Mouse (Mus musculus): ENCODE data around the gene Fignl2. TPM values are rescaled to one million over a fixed set of nuclear protein-coding genes. Genes with fewer than 3 reads are reported as not detected.
A peak's percentile ranks its signal among the peaks of the same experiment; 100 is the strongest.

Fignl2 gene
- polyA plus RNA-seq, 1 experiment from 2014 or later: 0.13 TPM

DNA sequence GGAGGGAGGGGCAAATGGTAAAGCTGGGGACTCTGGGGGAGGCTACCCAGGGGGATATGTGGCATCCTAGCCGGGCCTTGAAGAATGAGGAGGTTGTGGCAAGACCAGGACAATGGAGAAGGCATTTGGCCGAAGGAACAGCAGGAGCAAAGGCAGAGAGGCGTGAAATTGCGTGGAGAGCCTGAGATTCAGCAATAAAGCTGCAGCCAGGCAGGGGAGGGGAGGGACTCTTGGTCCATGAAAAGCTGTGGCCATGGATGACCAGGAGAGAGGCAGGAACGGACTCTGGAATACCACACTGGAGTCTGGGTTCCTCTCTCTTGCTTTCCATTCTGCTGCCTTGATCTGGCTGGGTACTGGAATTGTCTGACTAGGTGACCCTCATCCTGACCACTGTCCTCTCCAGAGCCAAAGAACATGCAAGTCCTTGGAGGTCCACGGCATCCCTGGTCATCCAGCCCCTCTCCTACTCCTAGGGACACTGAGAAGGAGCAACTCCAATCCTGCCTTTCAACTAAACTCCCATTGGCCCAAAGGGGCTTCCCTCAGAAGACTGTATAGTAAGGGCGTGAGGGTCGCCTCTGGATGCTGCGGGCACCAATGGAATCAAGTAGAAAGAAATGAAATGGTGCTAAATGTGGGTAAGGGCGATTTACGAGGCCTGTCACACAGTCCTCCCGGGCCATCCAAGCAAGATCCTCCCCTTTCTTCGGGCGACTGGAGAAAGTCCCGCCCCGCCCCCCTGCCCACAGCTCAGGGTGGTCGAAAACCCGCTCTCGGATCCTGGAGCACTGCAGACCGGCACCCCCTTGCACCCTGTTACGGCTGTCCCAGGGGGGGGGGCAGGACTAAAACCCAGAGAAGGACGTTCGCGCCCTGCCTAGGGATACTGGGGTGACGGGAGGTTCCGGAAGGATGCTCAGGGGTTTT lies 2.0 kb downstream of the Fignl2 start:
- H3K9ac ChIP-seq: no peak overlapping the region
- DNase-seq: no peak
- no peak for ATAC-seq (ENCODE audit: low read depth)
- H3K4me1 ChIP-seq (replicated peaks): peaks cover 32% of the 10 kb centered on the region
- H3K27ac ChIP-seq: no peak overlapping the region
- H3K36me3 ChIP-seq: no peaks in the 10 kb centered on the region
- H3K4me2 ChIP-seq: peak overlapping the region; percentile 54
- H3K4me3 ChIP-seq (replicated peaks): peak overlapping the region; percentile 59
- WGBS (ENCODE audit: insufficient replicate concordance): 20% methylated on average over 26 of the region's 26 CpGs
- no peaks in the 10 kb centered on the region for H3K9me3 ChIP-seq (replicated peaks)
- peaks cover 71% of the 10 kb centered on the region for H3K27me3 ChIP-seq

DNA sequence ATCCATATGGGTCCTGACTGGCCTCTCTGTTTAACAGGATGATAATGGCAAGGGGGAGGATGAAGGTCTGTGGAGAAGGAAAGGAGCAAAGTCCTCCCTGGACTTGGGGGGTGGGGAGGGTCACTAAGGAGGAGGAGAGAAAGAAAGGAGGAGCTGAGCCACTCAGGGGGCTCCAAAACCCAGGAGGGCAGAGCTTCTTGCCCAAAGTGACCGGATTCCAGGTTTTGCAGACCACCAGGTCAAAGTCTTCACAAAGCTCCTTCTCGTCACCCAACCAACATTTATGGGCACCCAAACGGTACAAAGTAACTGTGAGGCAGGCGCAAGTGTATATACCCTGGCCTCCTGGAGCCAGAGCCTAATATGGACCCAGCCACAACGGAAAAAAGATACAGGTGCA lies 2.7 kb downstream of the Fignl2 start:
- 49% methylated on average over 5 of the region's 5 CpGs for WGBS (ENCODE audit: insufficient replicate concordance)
- no peak overlapping the region for H3K27ac ChIP-seq
- ATAC-seq (ENCODE audit: low read depth): no peak
- DNase-seq: no peak
- no peak overlapping the region for H3K4me3 ChIP-seq (replicated peaks)
- peaks cover 70% of the 10 kb centered on the region for H3K27me3 ChIP-seq
- no peaks in the 10 kb centered on the region for H3K9me3 ChIP-seq (replicated peaks)
- H3K4me2 ChIP-seq: no peak overlapping the region
- H3K9ac ChIP-seq: no peak overlapping the region
- no peaks in the 10 kb centered on the region for H3K36me3 ChIP-seq
- peaks cover 36% of the 10 kb centered on the region for H3K4me1 ChIP-seq (replicated peaks)

DNA sequence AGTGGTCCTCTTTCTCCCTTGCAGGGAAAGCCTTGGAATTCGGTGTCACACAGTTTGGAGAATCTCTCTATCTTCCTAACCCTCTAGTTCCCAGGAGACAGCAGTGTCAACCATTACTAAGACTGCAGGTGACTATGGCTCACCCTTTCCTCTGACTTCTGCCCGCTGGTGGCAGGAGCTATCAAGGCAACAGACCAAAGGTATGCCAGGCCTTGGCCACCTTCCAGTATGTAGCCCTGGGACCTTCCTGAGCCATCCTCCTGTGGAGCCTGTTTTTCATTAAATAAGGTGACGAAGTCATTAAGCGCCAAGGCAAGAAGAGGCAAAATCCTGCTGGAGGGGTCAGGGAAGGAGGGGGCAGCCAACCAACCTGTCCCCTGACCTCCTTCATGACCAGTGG lies 3.2 kb downstream of the Fignl2 start:
- Histone ChIP-seq H3K9me3 (replicated peaks) (no peaks in the 10 kb centered on the region), H3K27ac (no peak overlapping the region), H3K4me3 (replicated peaks) (no peak overlapping the region), H3K4me1 (replicated peaks) (peaks cover 41% of the 10 kb centered on the region), H3K9ac (no peak overlapping the region), H3K27me3 (peaks cover 65% of the 10 kb centered on the region), H3K4me2 (no peak overlapping the region), H3K36me3 (no peaks in the 10 kb centered on the region)
- DNase-seq: no peak
- ATAC-seq (ENCODE audit: low read depth): no peak
- WGBS (ENCODE audit: insufficient replicate concordance): 66% methylated on average over 4 of the region's 4 CpGs

DNA sequence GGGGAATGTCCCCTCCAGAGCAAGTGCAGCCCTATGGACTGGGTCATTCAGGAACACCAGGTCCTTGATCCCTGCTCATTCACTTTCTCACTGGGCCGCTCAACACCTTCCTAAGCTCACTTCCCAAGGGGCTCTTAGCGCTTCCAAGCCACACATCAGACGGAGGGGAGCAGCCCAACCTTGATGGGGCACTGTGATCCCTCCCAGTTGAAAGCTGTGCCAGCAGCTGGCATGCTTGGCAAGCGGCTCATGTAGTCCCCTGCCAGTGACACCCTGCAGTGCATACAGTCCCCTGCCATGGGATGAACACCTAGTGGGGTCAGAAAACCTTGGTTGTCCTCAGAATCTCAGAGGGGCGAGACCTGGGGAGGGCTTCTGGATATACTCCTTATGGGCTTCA lies 4.3 kb downstream of the Fignl2 start:
- H3K4me3 ChIP-seq (replicated peaks): no peak overlapping the region
- ATAC-seq (ENCODE audit: low read depth): no peak
- no peak overlapping the region for H3K4me2 ChIP-seq
- H3K36me3 ChIP-seq: no peaks in the 10 kb centered on the region
- H3K9me3 ChIP-seq (replicated peaks): no peaks in the 10 kb centered on the region
- no peak overlapping the region for H3K27ac ChIP-seq
- WGBS (ENCODE audit: insufficient replicate concordance): 64% methylated on average over 5 of the region's 5 CpGs
- no peak for DNase-seq
- no peak overlapping the region for H3K9ac ChIP-seq
- H3K4me1 ChIP-seq (replicated peaks): peaks cover 50% of the 10 kb centered on the region
- peaks cover 54% of the 10 kb centered on the region for H3K27me3 ChIP-seq

DNA sequence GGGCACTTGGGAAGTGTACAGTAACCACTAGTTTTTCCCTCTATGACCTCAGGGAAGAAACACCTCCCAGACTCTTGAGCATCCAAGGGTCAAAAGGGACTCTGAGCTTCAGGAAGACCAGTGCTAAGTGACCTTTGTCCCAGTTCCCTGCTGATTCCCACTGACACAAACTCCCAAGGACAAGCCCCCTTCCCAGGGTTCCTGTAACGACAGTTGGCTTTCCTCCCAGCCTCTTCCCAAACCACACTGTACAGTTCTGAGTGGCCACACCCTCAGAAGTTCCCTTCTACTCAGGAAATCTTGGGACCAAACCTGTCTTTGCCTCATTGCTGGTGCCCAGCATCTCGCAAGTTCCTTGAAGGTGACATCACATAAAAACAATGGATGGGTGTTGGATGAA lies 5.6 kb downstream of the Fignl2 start:
- H3K9ac ChIP-seq: no peak overlapping the region
- H3K27ac ChIP-seq: no peak overlapping the region
- H3K27me3 ChIP-seq: peaks cover 41% of the 10 kb centered on the region
- peaks cover 47% of the 10 kb centered on the region for H3K4me1 ChIP-seq (replicated peaks)
- 26% methylated on average over 2 of the region's 2 CpGs for WGBS (ENCODE audit: insufficient replicate concordance)
- DNase-seq (no peak), ATAC-seq (ENCODE audit: low read depth) (no peak)
- no peak overlapping the region for H3K4me2 ChIP-seq
- H3K4me3 ChIP-seq (replicated peaks): no peak overlapping the region
- no peaks in the 10 kb centered on the region for H3K9me3 ChIP-seq (replicated peaks)
- H3K36me3 ChIP-seq: no peaks in the 10 kb centered on the region

DNA sequence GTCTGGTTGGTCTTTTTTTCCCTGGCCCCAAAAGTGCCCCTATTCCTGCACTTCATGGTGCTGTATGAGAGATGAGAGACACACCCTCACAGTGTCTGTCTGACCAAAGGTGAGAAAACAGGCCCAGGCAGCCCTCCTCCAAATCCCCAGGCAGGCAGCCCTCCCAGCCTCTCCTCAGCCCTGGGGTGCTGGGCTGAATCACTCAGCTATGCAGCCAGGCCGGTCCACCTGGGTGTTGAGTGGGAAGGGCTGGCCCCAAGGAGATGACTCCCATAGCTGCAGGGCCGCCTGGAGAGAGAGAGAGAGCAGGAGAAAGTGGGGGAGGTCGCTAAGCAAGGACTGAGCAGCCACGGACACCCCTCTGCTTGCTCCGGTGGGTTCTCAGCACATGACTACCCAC lies 7.6 kb downstream of the Fignl2 start:
- Histone ChIP-seq H3K27me3 (peaks cover 21% of the 10 kb centered on the region), H3K27ac (no peak overlapping the region), H3K4me1 (replicated peaks) (peaks cover 47% of the 10 kb centered on the region), H3K36me3 (no peaks in the 10 kb centered on the region), H3K4me3 (replicated peaks) (no peak overlapping the region), H3K4me2 (no peak overlapping the region), H3K9ac (no peak overlapping the region), H3K9me3 (replicated peaks) (no peaks in the 10 kb centered on the region)
- DNase-seq (no peak), ATAC-seq (ENCODE audit: low read depth) (no peak)
- 33% methylated on average over 5 of the region's 5 CpGs for WGBS (ENCODE audit: insufficient replicate concordance)

DNA sequence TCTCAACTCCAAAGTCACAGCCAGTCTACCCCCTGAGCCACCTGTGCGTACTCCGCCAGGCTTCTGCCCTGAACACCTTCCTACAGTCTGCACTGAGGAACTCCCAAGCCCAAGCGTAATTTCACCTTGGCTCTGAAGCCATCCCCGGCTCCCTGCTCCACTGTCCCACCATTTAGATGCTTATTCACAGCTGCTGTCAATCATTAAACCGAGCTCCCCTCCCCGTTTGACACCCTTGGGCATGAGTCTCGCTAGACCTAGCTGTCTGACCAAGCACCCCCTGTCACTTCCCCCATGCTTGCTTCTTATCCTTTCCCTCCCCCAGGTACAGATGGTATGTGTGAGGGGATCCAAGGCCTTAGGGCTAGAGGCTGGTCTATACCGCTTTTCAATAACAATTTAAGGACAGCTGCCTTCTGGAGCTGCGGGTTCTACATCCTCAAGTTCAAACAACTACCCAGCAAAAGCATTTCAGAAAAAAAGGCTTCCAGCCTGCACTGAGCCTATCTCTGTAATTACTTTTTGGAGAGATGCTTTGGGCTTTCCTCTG lies 8.7 kb downstream of the Fignl2 start:
- ATAC-seq (ENCODE audit: low read depth) (no peak), DNase-seq (no peak)

DNA sequence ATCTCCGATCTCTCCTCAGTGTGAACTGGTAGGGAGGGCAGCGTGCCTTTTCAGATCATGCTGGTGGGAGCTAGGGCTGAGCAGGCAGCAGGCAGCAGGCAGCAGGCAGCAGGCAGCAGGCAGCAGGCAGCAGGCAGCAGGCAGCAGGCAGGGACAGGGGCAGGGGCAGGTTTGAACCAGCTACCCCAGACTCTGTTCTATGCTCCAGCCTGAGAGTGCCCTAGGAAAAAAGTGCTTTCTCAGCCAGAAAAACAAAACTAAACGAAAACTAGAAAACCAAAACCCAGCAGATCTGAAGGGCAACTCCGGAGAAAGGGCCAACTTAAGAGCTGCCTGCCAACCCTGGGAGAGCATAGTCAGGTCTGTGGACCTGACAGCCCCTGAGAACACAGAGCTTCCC lies 9.7 kb downstream of the Fignl2 start:
- Histone ChIP-seq H3K9ac (no peak overlapping the region), H3K9me3 (replicated peaks) (no peaks in the 10 kb centered on the region), H3K4me2 (no peak overlapping the region), H3K27ac (no peak overlapping the region), H3K4me1 (replicated peaks) (peaks cover 42% of the 10 kb centered on the region), H3K27me3 (0 out of 2 replicates have a peak, but pooled peaks cover 4% of the 10 kb centered on the region), H3K36me3 (no peaks in the 10 kb centered on the region), H3K4me3 (replicated peaks) (no peak overlapping the region)
- ATAC-seq (ENCODE audit: low read depth) (no peak), DNase-seq (no peak)
- WGBS (ENCODE audit: insufficient replicate concordance): 45% methylated on average over 4 of the region's 4 CpGs

More for the DNA sequence above, 8.7 kb downstream of the Fignl2 start:
- 43% methylated on average over 9 of the region's 9 CpGs for WGBS (ENCODE audit: insufficient replicate concordance)
- Histone ChIP-seq H3K4me3 (replicated peaks) (no peak overlapping the region), H3K9me3 (replicated peaks) (no peaks in the 10 kb centered on the region), H3K4me1 (replicated peaks) (peaks cover 46% of the 10 kb centered on the region), H3K9ac (no peak overlapping the region), H3K36me3 (no peaks in the 10 kb centered on the region), H3K27ac (no peak overlapping the region), H3K4me2 (no peak overlapping the region), H3K27me3 (peaks cover 11% of the 10 kb centered on the region; the same call in 1 of the 2 replicates)

DNA sequence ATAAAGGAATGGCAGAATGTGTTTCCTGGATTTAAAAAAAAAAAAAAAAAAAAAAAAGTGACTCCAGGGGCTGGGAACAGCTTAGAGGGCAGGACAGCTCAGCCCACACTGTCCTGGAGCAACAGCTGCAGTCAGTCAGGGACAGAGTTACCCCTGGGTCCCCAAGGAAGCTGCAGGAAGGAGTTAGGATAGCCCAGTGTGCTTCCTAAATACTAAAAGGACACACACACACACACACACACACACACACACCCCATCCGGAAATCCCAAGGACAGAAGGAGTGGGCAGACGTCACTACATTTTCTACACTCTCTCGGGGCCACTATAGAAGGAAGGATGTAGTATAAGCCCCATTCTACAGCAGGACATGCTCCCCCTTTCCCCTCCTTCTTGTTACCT lies 10.3 kb downstream of the Fignl2 start:
- ATAC-seq (ENCODE audit: low read depth) (no peak), DNase-seq (no peak)
- Histone ChIP-seq H3K27ac (no peak overlapping the region), H3K9me3 (replicated peaks) (no peaks in the 10 kb centered on the region), H3K36me3 (no peaks in the 10 kb centered on the region), H3K4me3 (replicated peaks) (no peak overlapping the region), H3K4me1 (replicated peaks) (peaks cover 42% of the 10 kb centered on the region), H3K4me2 (no peak overlapping the region), H3K27me3 (0 out of 2 replicates have a peak, but pooled peaks cover 4% of the 10 kb centered on the region), H3K9ac (no peak overlapping the region)
- 33% methylated on average over 3 of the region's 3 CpGs for whole genome bisulfite sequencing (ENCODE audit: insufficient replicate concordance)

DNA sequence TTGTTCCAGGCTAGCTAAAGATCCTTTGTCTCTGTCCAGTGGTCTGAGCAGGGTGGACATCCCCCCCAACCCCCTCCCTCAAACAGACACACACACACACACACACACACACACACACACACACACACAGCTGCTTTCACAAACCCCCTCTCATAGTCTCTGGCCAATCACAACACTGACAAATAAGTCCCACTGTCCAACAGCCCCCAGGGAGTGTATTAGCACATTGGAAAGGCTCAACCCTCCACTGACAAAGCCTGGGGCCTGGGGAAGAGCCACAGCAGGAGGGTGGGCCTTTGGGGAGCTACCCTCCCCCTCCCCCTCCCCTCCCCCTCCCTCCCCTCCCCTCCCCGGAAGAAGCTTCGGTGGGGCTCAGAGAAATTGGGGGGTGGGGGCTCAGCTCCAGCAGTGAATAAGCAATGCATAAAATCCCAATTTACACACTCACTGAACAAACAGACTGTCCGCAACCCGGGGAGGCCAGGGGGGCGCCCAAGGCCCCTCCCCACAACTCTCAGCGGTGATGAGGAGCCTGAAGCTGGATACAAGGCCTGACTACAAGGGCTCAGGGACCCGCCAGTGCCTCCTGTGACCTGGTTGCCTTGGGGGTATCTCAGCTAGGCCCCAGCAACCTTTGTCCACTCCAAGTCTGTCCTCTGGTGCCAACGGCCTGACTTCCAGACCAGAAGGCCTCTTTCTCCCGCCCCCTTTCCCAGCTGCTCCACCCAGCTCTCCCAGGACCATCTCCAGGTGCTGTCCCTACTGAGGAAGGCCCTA lies 11.3 kb downstream of the Fignl2 start:
- WGBS (ENCODE audit: insufficient replicate concordance): 64% methylated on average over 7 of the region's 9 CpGs
- peaks cover 42% of the 10 kb centered on the region for H3K4me1 ChIP-seq (replicated peaks)

DNA sequence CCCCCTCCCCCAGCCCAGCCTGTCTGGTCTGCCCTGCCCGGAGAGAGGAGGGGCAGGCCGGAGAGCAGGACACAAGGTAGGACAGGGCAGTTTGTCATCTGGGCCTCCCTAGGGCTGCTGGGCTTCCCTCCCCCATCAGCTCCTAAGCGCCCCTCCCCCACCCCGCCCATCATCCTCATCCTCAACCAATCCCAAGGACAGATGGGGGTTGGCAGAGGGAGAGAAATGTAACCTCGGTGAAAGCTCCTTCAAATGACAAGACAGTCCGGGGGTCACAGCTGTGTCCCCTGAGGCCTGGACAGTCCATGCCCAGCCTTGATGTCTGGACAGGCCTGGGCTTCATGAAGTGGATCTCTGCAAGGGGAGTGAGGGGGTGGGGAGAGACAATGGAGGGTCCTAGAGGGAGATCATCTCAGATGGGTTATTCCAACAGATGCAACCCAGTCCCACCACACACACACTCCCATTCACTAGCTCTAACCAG lies 12.0 kb downstream of the Fignl2 start:
- peaks cover 39% of the 10 kb centered on the region for H3K4me1 ChIP-seq (replicated peaks)
- 41% methylated on average over 6 of the region's 6 CpGs for WGBS (ENCODE audit: insufficient replicate concordance)
- no peak overlapping the region for H3K9ac ChIP-seq

More for the DNA sequence above, 11.3 kb downstream of the Fignl2 start:
- Histone ChIP-seq H3K9ac (no peak overlapping the region), H3K4me3 (replicated peaks) (no peak overlapping the region), H3K9me3 (replicated peaks) (no peaks in the 10 kb centered on the region), H3K27ac (no peak overlapping the region), H3K27me3 (0 out of 2 replicates have a peak, but pooled peaks cover 4% of the 10 kb centered on the region), H3K4me2 (no peak overlapping the region), H3K36me3 (no peaks in the 10 kb centered on the region)
- ATAC-seq (ENCODE audit: low read depth) (0 out of 2 replicates have a peak, but pooled peaks have one; percentile 17), DNase-seq (no peak)

More for the DNA sequence above, 12.0 kb downstream of the Fignl2 start:
- H3K4me2 ChIP-seq: no peak overlapping the region
- H3K27ac ChIP-seq: no peak overlapping the region
- DNase-seq (no peak), ATAC-seq (ENCODE audit: low read depth) (peak; percentile 18; the same call in 1 of the 2 replicates)
- H3K27me3 ChIP-seq: 0 out of 2 replicates have a peak, but pooled peaks cover 1% of the 10 kb centered on the region
- no peak overlapping the region for H3K4me3 ChIP-seq (replicated peaks)
- H3K36me3 ChIP-seq: no peaks in the 10 kb centered on the region
- no peaks in the 10 kb centered on the region for H3K9me3 ChIP-seq (replicated peaks)

Measured in liver, embryonic 13.5 days (tissue).